Mouse (Mus musculus) myocyte (in vitro differentiated cells): Measurements from ENCODE around the gene Frmd4a. TPM values are rescaled to one million over a fixed set of nuclear protein-coding genes. Genes with fewer than 3 reads are reported as not detected.

Source experiments
- H3K27me3 ChIP-seq: one replicate; pipeline ENCODE4 v1.6.1; 2011; ENCODE audit not compliant: control insufficient read depth, insufficient read depth, insufficient read length
- H3K36me3 ChIP-seq: one replicate; pipeline ENCODE4 v1.6.1; 2011; ENCODE audit not compliant: control insufficient read depth, insufficient read depth
- H3K4me2 ChIP-seq: one replicate; pipeline ENCODE4 v1.6.1; 2011; ENCODE audit warnings: low read depth, control low read depth
- H3K4me3 ChIP-seq: one replicate; pipeline ENCODE4 v1.5.1; 2011; ENCODE audit warnings: mild to moderate bottlenecking, control low read depth, moderate library complexity
- H3K79me2 ChIP-seq: one replicate; pipeline ENCODE4 v1.6.1; 2011; ENCODE audit not compliant: control insufficient read depth, insufficient read depth
- H3ac ChIP-seq: one replicate; pipeline ENCODE4 v1.6.1; 2011; ENCODE audit not compliant: control insufficient read depth, insufficient read length
- CEBPB ChIP-seq: IDR thresholded peaks from 2 replicates; pipeline ENCODE4 v1.6.1; 2011; ENCODE audit warnings: mild to moderate bottlenecking, moderate library complexity; ENCODE audit not compliant: poor library complexity, insufficient read depth, severe bottlenecking
- E2F4 ChIP-seq: IDR thresholded peaks from one replicate; pipeline ENCODE4 v1.6.1; 2011; ENCODE audit warnings: mild to moderate bottlenecking, control low read depth, moderate library complexity; ENCODE audit not compliant: insufficient read depth
- MAX ChIP-seq: IDR thresholded peaks from one replicate; pipeline ENCODE4 v1.6.1; 2011; ENCODE audit warnings: low read depth, mild to moderate bottlenecking, control low read depth
- MYOD1 ChIP-seq, 3 experiments: IDR thresholded peaks; one replicate each; pipeline ENCODE4 v1.6.1; 2011; ENCODE audit warnings: control low read depth in 2 of 3, low read depth in 2 of 3, mild to moderate bottlenecking in 2 of 3, moderate library complexity in 1 of 3; ENCODE audit not compliant: insufficient read length in 2 of 3, control insufficient read depth in 1 of 3
- MYOG ChIP-seq, 3 experiments: IDR thresholded peaks; one replicate each; pipeline ENCODE4 v1.6.1; 2011; ENCODE audit warnings: control low read depth in 2 of 3, low read depth in 2 of 3, mild to moderate bottlenecking in 2 of 3; ENCODE audit not compliant: insufficient read length in 2 of 3, control insufficient read depth in 1 of 3, insufficient read depth in 1 of 3
- POLR2A ChIP-seq: IDR thresholded peaks from one replicate; pipeline ENCODE4 v1.6.1; 2011; ENCODE audit warnings: low read depth, mild to moderate bottlenecking, control low read depth, moderate library complexity; ENCODE audit not compliant: insufficient read length
- POLR2AphosphoS2 ChIP-seq: IDR thresholded peaks from one replicate; pipeline ENCODE4 v1.6.1; 2011; ENCODE audit warnings: low read depth, control low read depth; ENCODE audit not compliant: insufficient read length
- REST ChIP-seq: IDR thresholded peaks from one replicate; pipeline ENCODE4 v1.6.1; 2011; ENCODE audit warnings: mild to moderate bottlenecking, control low read depth, moderate library complexity; ENCODE audit not compliant: insufficient read depth, insufficient read length
- SRF ChIP-seq: IDR thresholded peaks from one replicate; pipeline ENCODE4 v1.6.1; 2011; ENCODE audit warnings: low read depth; ENCODE audit not compliant: control insufficient read depth, insufficient read length
- TCF12 ChIP-seq: IDR thresholded peaks from one replicate; pipeline ENCODE4 v1.6.1; 2011; ENCODE audit warnings: mild to moderate bottlenecking, control low read depth; ENCODE audit not compliant: poor library complexity, insufficient read depth, severe bottlenecking
- TCF3 ChIP-seq: IDR thresholded peaks from one replicate; pipeline ENCODE4 v1.6.1; 2011; ENCODE audit warnings: low read depth, control low read depth; ENCODE audit not compliant: insufficient read length
- USF1 ChIP-seq: IDR thresholded peaks from one replicate; pipeline ENCODE4 v1.6.1; 2011; ENCODE audit warnings: low read depth, mild to moderate bottlenecking, control low read depth, moderate library complexity
- polyA plus RNA-seq: library from polyadenylated mRNA; unstranded; fragments of >200 nt; fragmentation: generic; extraction: Trizol; gene quantifications from one replicate; pipeline ENCODE4 v1.2.1, GENCODE M21; 2012; ENCODE audit warnings: missing spikeins

The Frmd4a gene
- polyA plus RNA-seq, 1 experiment = 24.7 TPM

- peaks cover 22% of the 10 kb centered on the region for H3K79me2 ChIP-seq
- no peaks in the 10 kb centered on the region for H3K27me3 ChIP-seq
- H3K36me3 ChIP-seq = peaks cover 76% of the 10 kb centered on the region
- H3K4me3 ChIP-seq = no peak overlapping the region
- H3ac ChIP-seq = no peak overlapping the region
- TF ChIP-seq REST (no peak), TCF12 (no peak), MYOG (IDR thresholded peaks at IDR 0.05; ENCODE audit: control insufficient read depth in 1 of 3, insufficient read depth in 1 of 3, insufficient read length in 2 of 3, low read depth in 2 of 3) (no peak), CEBPB (no peak), SRF (no peak), USF1 (no peak), POLR2A (no peak), TCF3 (no peak), POLR2AphosphoS2 (no peak), MYOD1 (IDR thresholded peaks at IDR 0.05; ENCODE audit: control insufficient read depth in 1 of 3, insufficient read length in 2 of 3, low read depth in 2 of 3) (no peak), E2F4 (no peak)
- H3K4me2 ChIP-seq = no peak overlapping the region
Observed at GRCm38 (mm10) chr2:4586245-4586644, 568.7 kb downstream of the Frmd4a start.

- no peak overlapping the region for H3K4me2 ChIP-seq
- H3K79me2 ChIP-seq = peaks cover 17% of the 10 kb centered on the region
- no peak for TF ChIP-seq MYOG (IDR thresholded peaks at IDR 0.05; ENCODE audit: control insufficient read depth in 1 of 3, insufficient read depth in 1 of 3, insufficient read length in 2 of 3, low read depth in 2 of 3)
- TF ChIP-seq POLR2AphosphoS2 = no peak
- no peak for TF ChIP-seq SRF
- TF ChIP-seq USF1 = no peak
- TF ChIP-seq MYOD1 (IDR thresholded peaks at IDR 0.05; ENCODE audit: control insufficient read depth in 1 of 3, insufficient read length in 2 of 3, low read depth in 2 of 3) = no peak
- TF ChIP-seq TCF3 = no peak
Observed at GRCm38 (mm10) chr2:4587685-4588409, 570.3 kb downstream of the Frmd4a start.

GRCm38 (mm10) chr2:4591647-4592046 lies 574.1 kb downstream of the Frmd4a start:
- no peak for TF ChIP-seq SRF
- no peak for TF ChIP-seq E2F4
- TF ChIP-seq TCF12 = no peak
- no peak for TF ChIP-seq POLR2AphosphoS2
- no peak for TF ChIP-seq REST
- TF ChIP-seq MAX = no peak
- no peak for TF ChIP-seq CEBPB
- TF ChIP-seq MYOG (IDR thresholded peaks at IDR 0.05; ENCODE audit: control insufficient read depth in 1 of 3, insufficient read depth in 1 of 3, insufficient read length in 2 of 3, low read depth in 2 of 3) = no peak
- TF ChIP-seq MYOD1 (IDR thresholded peaks at IDR 0.05; ENCODE audit: control insufficient read depth in 1 of 3, insufficient read length in 2 of 3, low read depth in 2 of 3) = no peak
- TF ChIP-seq POLR2A = no peak
- TF ChIP-seq TCF3 = no peak
- H3K36me3 ChIP-seq = peaks cover 82% of the 10 kb centered on the region

More at GRCm38 (mm10) chr2:4587685-4588409, 570.3 kb downstream of the Frmd4a start:
- peaks cover 82% of the 10 kb centered on the region for H3K36me3 ChIP-seq
- H3K27me3 ChIP-seq = no peaks in the 10 kb centered on the region
- H3ac ChIP-seq = no peak overlapping the region
- H3K4me3 ChIP-seq = no peak overlapping the region

GRCm38 (mm10) chr2:4592666-4593065 lies 575.1 kb downstream of the Frmd4a start:
- peak overlapping the region; percentile 44 for H3K4me2 ChIP-seq
- no peak overlapping the region for H3K4me3 ChIP-seq
- peaks cover 82% of the 10 kb centered on the region for H3K36me3 ChIP-seq
- H3K79me2 ChIP-seq = no peaks in the 10 kb centered on the region
- TF ChIP-seq MYOG (IDR thresholded peaks at IDR 0.05; ENCODE audit: control insufficient read depth in 1 of 3, insufficient read depth in 1 of 3, insufficient read length in 2 of 3, low read depth in 2 of 3) (peak in 1 of 3 experiments; percentile 34), CEBPB (no peak)
- no peaks in the 10 kb centered on the region for H3K27me3 ChIP-seq
- no peak overlapping the region for H3ac ChIP-seq

More at GRCm38 (mm10) chr2:4591647-4592046, 574.1 kb downstream of the Frmd4a start:
- no peaks in the 10 kb centered on the region for H3K27me3 ChIP-seq
- no peak overlapping the region for H3K4me3 ChIP-seq
- no peaks in the 10 kb centered on the region for H3K79me2 ChIP-seq
- H3ac ChIP-seq = no peak overlapping the region
- H3K4me2 ChIP-seq = no peak overlapping the region

GRCm38 (mm10) chr2:4593433-4593832 lies 575.9 kb downstream of the Frmd4a start:
- Histone ChIP-seq H3K79me2 (no peaks in the 10 kb centered on the region), H3K4me2 (peak overlapping the region; percentile 44), H3ac (no peak overlapping the region), H3K27me3 (no peaks in the 10 kb centered on the region), H3K36me3 (peaks cover 78% of the 10 kb centered on the region), H3K4me3 (no peak overlapping the region)
- TF ChIP-seq CEBPB = no peak
- peak in 1 of 3 experiments; percentile 0 for TF ChIP-seq MYOD1 (IDR thresholded peaks at IDR 0.05; ENCODE audit: control insufficient read depth in 1 of 3, insufficient read length in 2 of 3, low read depth in 2 of 3)
- TF ChIP-seq MYOG (IDR thresholded peaks at IDR 0.05; ENCODE audit: control insufficient read depth in 1 of 3, insufficient read depth in 1 of 3, insufficient read length in 2 of 3, low read depth in 2 of 3) = no peak
